Mouse (Mus musculus) layer of hippocampus, postnatal 25 days (tissue): Measurements from ENCODE around the gene Hoxa10. TPM values are rescaled to one million over a fixed set of nuclear protein-coding genes. Genes with fewer than 3 reads are reported as not detected.

Experiments used
- DNase-seq, 2 experiments: peaks; one replicate each; pipeline ENCODE4 v3.0.0; 2022; ENCODE audit warnings: mixed read lengths in 2 of 2, low spot score in 1 of 2; ENCODE audit errors: extremely low spot score in 1 of 2
- total RNA-seq, 2 experiments: library from RNA; stranded (reverse); gene quantifications; 2 replicates each; pipeline ENCODE4 v1.2.3; 2021

The Hoxa10 gene
- total RNA-seq, 2 experiments from 2014 or later = not detected

GRCm38 (mm10) chr6:52247766-52248637, 7.3 kb upstream of the Hoxa10 start:
- no peak for DNase-seq

GRCm38 (mm10) chr6:52246916-52247315, 6.3 kb upstream of the Hoxa10 start:
- no peak for DNase-seq

- DNase-seq = no peak
Observed at GRCm38 (mm10) chr6:52246403-52246803, 5.7 kb upstream of the Hoxa10 start.

- no peak for DNase-seq
Observed at GRCm38 (mm10) chr6:52245757-52246142, 5.1 kb upstream of the Hoxa10 start, which contains the start of gene Hoxa11. Gene Hoxa11, minus strand, starts transcription at chr6:52245810.

- DNase-seq = no peak
Observed at GRCm38 (mm10) chr6:52245040-52245756, 4.5 kb upstream of the Hoxa10 start.

DNA sequence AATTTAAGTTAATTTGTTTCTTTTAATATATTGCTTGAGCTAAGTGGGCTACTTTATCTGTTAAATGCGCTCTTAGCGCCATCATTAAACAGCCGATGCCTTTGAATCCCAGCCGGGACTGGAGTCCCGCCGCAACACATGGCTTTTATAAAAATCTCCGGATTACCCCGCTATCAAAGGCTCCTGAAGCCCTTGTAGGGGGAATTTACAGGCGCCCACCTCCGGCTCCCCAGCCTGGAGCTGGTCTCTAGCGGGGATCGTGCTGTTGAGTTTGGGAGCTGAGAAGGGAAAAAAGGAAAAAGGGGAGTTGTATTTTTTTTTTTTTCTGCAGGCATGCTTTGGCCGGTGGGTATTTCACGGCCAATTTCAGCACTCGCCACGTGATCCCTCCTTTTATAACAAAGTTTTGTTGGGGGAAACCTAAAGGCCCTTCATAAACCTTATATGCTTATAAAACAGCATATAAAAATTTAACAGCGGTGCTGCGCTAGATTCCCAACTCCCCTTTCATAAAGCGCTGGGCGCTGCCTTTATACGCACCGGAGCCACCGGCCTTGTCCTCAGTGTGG, 3.9 kb upstream of the Hoxa10 start:
- DNase-seq = no peak

- DNase-seq = no peak
Observed at GRCm38 (mm10) chr6:52243681-52244121, 3.0 kb upstream of the Hoxa10 start.

- no peak for DNase-seq
Observed at GRCm38 (mm10) chr6:52242801-52243332, 2.2 kb upstream of the Hoxa10 start.

GRCm38 (mm10) chr6:52241001-52241621, 457 bp upstream of the Hoxa10 start:
- no peak for DNase-seq

GRCm38 (mm10) chr6:52239625-52240388, 847 bp downstream of the Hoxa10 start:
- no peak for DNase-seq

DNA sequence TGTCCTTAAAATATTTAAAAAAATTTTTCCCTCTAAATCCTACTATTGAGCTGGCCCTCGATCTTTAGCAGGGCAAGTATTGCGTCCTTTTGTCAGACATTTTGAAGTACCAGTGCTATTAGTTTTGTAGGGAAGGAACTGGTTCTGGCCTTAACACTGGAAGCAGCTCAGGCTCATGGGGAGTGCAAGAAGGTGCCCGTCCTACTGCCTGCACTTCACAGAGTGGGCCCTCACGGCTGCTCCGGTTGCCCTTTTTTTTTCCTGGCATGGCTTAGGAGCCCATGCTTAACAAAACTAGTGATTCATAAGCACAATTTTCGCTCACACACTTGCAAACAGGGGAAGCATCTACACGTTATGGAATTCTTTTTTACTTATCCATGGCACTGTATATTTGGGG, 1.7 kb downstream of the Hoxa10 start:
- DNase-seq = no peak

DNA sequence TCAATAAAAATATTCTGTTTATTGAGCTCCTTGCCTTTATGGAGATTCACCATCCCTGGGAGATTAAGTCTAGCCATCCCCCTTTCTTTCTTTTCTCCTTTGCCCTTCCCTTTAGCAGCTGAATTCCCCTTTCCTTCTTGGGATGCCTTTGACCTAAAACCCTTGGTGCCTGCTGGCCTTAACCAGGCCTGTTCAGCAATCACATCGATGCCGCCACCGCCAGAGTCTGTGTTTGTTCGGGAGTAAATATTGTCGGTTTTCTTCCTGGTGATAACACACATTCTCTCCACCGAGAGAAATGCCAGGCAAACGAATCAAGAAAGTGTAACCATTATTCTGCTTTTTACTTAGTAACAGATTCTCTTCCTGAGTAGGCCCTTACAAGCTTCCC, 2.5 kb downstream of the Hoxa10 start:
- DNase-seq = no peak

DNA sequence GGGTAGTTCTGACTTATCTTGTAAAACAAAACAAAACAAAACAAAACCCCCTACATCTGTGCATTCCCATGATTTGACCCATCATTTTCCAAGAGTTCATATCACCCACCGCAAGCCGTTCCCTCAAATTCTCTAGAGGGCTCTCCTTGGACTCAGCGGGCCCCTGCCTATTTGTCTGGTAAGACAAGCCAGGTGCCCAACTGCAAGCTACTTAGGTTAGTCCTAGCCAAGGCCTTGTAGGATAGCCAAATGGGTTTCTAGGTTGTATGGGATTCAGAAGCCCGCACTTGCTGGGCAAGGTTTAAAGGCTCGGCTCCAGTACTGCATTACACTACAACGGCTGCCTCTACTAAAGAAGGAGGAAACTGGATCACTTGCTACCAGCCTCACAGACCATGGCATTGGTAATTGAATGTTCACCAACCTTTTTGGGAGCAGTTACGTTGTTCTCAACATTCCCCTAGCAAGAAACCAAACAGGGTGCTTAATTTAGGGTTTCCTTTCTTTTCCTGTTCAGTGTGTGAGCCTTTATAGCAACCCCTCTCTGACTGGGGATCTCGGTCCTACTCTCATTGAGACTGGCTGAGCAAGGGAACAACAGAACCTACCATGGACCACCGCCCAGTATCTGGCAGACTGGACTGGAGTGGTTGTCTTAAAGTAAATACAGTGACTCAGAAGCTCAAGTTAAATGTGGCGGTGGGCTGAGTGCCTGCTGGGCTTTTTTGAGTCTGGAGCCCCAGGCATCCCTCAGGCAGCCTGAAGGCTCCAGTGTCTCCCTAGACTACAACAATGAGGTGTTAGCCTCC, 3.1 kb downstream of the Hoxa10 start:
- DNase-seq = no peak

DNA sequence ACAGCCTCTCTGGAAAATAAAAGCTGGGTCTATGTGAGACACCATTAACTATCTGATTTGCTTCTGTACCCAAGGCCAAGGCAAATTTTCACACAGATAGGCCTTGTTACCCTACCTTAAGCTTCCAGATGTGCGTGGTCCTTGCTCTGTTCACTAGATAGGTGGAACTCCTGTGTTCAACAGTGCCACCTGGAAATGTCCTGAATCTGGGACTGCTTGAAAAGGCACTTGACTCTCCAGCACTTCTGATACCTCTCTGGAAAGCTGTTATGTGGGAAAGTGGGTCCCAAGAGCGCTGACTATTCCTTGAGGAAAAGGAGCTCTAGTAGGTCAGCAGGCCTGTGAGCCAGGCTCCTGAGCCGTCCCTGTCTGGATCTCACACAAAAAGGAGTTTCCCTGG, 3.8 kb downstream of the Hoxa10 start:
- DNase-seq = no peak

DNA sequence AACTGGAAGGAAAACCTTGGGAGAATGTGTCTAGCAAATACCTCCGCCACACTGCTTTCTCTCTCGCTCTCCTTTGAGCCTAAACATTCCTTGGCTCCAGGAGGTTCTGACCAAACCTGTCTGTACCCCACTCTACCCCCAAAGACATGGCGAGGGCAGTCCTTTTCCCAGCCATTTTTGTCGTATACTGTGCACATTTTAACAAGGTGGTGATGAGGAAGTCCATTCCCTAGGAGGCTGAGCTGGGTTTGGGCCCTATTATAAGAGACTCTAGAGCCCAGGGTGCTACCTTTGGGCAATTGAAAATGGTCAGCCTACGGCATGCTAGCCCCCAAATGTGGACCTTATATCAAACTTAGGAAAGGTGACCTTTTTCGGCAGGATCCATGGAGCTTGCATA, 4.8 kb downstream of the Hoxa10 start:
- no peak for DNase-seq

GRCm38 (mm10) chr6:52235267-52235666, 5.4 kb downstream of the Hoxa10 start:
- no peak for DNase-seq

DNA sequence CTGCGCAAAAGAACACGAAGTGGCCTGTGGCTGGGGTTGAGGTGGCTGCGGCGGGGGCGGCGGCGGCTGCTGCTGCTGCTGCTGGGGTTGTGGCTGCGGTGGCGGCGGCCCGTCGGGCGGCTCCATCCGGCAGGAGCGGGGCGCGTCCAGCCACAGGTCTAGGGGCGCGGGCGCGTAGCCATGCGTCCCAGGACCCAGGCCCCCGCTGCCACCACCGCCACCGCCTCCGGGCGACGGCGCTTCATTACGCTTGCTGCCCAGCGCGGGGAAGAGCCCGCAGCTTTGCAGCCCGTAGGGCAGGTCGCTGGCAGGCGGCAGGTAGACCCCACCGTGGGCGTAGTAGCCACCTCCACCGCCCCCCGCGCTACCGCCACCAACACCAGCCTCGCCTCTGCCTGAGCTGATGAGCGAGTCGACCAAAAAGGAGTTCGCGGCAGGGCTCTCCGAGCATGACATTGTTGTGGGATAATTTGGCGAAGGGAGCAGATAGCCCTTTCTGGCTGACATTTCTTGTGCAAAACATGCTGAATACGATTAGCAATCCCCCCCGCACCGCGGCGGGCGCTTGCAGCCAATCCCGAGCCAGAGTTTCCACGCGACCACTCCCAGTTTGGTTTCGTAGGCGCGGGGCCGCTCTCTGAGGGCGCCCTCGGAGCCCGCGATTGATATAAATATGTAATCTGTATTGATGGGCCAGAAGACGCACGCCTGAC, 6.1 kb downstream of the Hoxa10 start:
- DNase-seq = no peak
